Mouse (Mus musculus): ENCODE measurements at regions not wholly inside any gene's neighbourhood (a gene's known extent, or its start where the extent isn't known, plus 50 kb on each side); places are given as distances from the start of the nearest gene placed in this dataset.

- no peak for DNase-seq
Measured at GRCm38 (mm10) chr4:135036764-135037163, 83.7 kb upstream of the Runx3 start.

GRCm38 (mm10) chr4:135039234-135039633 is 81.2 kb upstream of the Runx3 start:
- no peak for DNase-seq

GRCm38 (mm10) chr4:135041921-135042320 is 78.5 kb upstream of the Runx3 start:
- DNase-seq = no peak

GRCm38 (mm10) chr4:135042501-135042900 is 78.0 kb upstream of the Runx3 start:
- no peak for DNase-seq

GRCm38 (mm10) chr4:135045054-135045453 is 75.4 kb upstream of the Runx3 start:
- no peak for DNase-seq

- no peak for DNase-seq
Measured at GRCm38 (mm10) chr4:135046619-135047018, 73.8 kb upstream of the Runx3 start.

- no peak for DNase-seq
Measured at GRCm38 (mm10) chr4:135047251-135047650, 73.2 kb upstream of the Runx3 start.

GRCm38 (mm10) chr4:135047771-135048170 is 72.7 kb upstream of the Runx3 start:
- peak; percentile 47 for DNase-seq

- DNase-seq = no peak
Measured at GRCm38 (mm10) chr4:135049924-135050323, 70.5 kb upstream of the Runx3 start.

- DNase-seq = no peak
Measured at GRCm38 (mm10) chr4:135051466-135051865, 69.0 kb upstream of the Runx3 start.

- no peak for DNase-seq
Measured at GRCm38 (mm10) chr4:135053585-135053984, 66.9 kb upstream of the Runx3 start.

GRCm38 (mm10) chr4:135054353-135054752 is 66.1 kb upstream of the Runx3 start:
- DNase-seq = no peak

GRCm38 (mm10) chr4:135056371-135056770 is 64.1 kb upstream of the Runx3 start:
- DNase-seq = no peak

GRCm38 (mm10) chr4:135057286-135057685 is 63.2 kb upstream of the Runx3 start:
- no peak for DNase-seq

GRCm38 (mm10) chr4:135058895-135059294 is 61.6 kb upstream of the Runx3 start:
- no peak for DNase-seq

GRCm38 (mm10) chr4:135061030-135061743 is 59.3 kb upstream of the Runx3 start:
- DNase-seq = no peak

- peak; percentile 92 for DNase-seq
Measured at GRCm38 (mm10) chr4:135066766-135067479, 53.5 kb upstream of the Runx3 start.

- no peak for DNase-seq
Measured at GRCm38 (mm10) chr4:135067805-135068204, 52.6 kb upstream of the Runx3 start.

- DNase-seq = no peak
Measured at GRCm38 (mm10) chr4:135069818-135070217, 50.6 kb upstream of the Runx3 start.
